ENCODE assay signal across 17 mouse cellular contexts in genomic region chr7:145093417-145094133, GRCm38 (mm10).
DNase-seq lines count a peak whose midpoint lies in the region; ATAC-seq lines count a peak whose summit lies in the region.
"Had no signal": no experiment of that assay in that cellular context is flagged by ENCODE, and none has a peak within 500 bp of the region (broad histone marks: within the 10 kb centered on the region; RNA-seq: fewer than 3 reads in every experiment).

No protein-coding gene starts in this region.

- no peaks in the 10 kb centered on the region for H3K4me1 ChIP-seq in hindbrain, embryonic 14.5 days (replicated peaks; ENCODE audit: control insufficient read depth, insufficient read depth, low read length)
- H3K4me1 ChIP-seq in hindbrain, embryonic 11.5 days (replicated peaks; ENCODE audit: control insufficient read depth, insufficient read depth, low read length) = no peaks in the 10 kb centered on the region
- no peaks in the 10 kb centered on the region for H3K4me1 ChIP-seq in midbrain, embryonic 16.5 days (ENCODE audit: control insufficient read depth, insufficient read depth, low read length)
- no peaks in the 10 kb centered on the region; the same call in 1 of the 2 replicates for H3K4me1 ChIP-seq in midbrain, embryonic 15.5 days

- H3K9ac ChIP-seq in hindbrain, embryonic 14.5 days = no peak overlapping the region
- H3K9ac ChIP-seq in hindbrain, embryonic 11.5 days (ENCODE audit: low read depth, low read length) = no peak overlapping the region
- H3K9ac ChIP-seq in midbrain, embryonic 16.5 days (ENCODE audit: low read depth, low read length) = no peak overlapping the region
- H3K9ac ChIP-seq in midbrain, embryonic 15.5 days = no peak overlapping the region
- H3K9ac ChIP-seq: embryonic facial prominence, embryonic 12.5 days; intestine, embryonic 15.5 days; limb, embryonic 13.5 days had no signal

- no peak; the same call in 1 of the 2 replicates for ATAC-seq in hindbrain, embryonic 14.5 days (ENCODE audit: low FRiP score)
- no peak for ATAC-seq in hindbrain, embryonic 11.5 days (ENCODE audit: low FRiP score)
- ATAC-seq in midbrain, embryonic 16.5 days = 0 out of 2 replicates have a peak, but pooled peaks have one; percentile 58
- ATAC-seq in midbrain, embryonic 15.5 days (replicated peaks) = no peak

- no peak overlapping the region for H3K27ac ChIP-seq in hindbrain, embryonic 14.5 days
- H3K27ac ChIP-seq in hindbrain, embryonic 11.5 days (ENCODE audit: low read depth, low read length) = no peak overlapping the region
- H3K27ac ChIP-seq in midbrain, embryonic 16.5 days (ENCODE audit: low read length) = no peak overlapping the region
- H3K27ac ChIP-seq in midbrain, embryonic 15.5 days = no peak overlapping the region
- H3K27ac ChIP-seq: embryonic facial prominence, embryonic 12.5 days; intestine, embryonic 15.5 days; kidney, postnatal 0 days; limb, embryonic 13.5 days had no signal

- H3K36me3 ChIP-seq in hindbrain, embryonic 14.5 days (replicated peaks; ENCODE audit: control insufficient read depth, insufficient read depth) = no peaks in the 10 kb centered on the region
- H3K36me3 ChIP-seq in hindbrain, embryonic 11.5 days (ENCODE audit: control insufficient read depth, insufficient read depth, low read length) = no peaks in the 10 kb centered on the region
- H3K36me3 ChIP-seq in midbrain, embryonic 16.5 days (ENCODE audit: control insufficient read depth, insufficient read depth, low read length) = no peaks in the 10 kb centered on the region
- H3K36me3 ChIP-seq in midbrain, embryonic 15.5 days (replicated peaks) = no peaks in the 10 kb centered on the region
- H3K36me3 ChIP-seq: embryonic facial prominence, embryonic 12.5 days; intestine, embryonic 15.5 days; limb, embryonic 13.5 days had no signal

- H3K4me3 ChIP-seq in hindbrain, embryonic 14.5 days (replicated peaks; ENCODE audit: low read length) = no peak overlapping the region
- no peak overlapping the region for H3K4me3 ChIP-seq in hindbrain, embryonic 11.5 days (ENCODE audit: low read depth, low read length)
- no peak overlapping the region for H3K4me3 ChIP-seq in midbrain, embryonic 16.5 days (ENCODE audit: low read depth, low read length)
- no peak overlapping the region for H3K4me3 ChIP-seq in midbrain, embryonic 15.5 days
- H3K4me3 ChIP-seq: embryonic facial prominence, embryonic 12.5 days; intestine, embryonic 15.5 days; limb, embryonic 13.5 days; myocyte had no signal

- 81% methylated on average over 3 of the region's 3 CpGs for WGBS in hindbrain, embryonic 14.5 days
- WGBS in hindbrain, embryonic 11.5 days = 78% methylated on average over 3 of the region's 3 CpGs
- WGBS in midbrain, embryonic 16.5 days = 73% methylated on average over 3 of the region's 3 CpGs
- 65% methylated on average over 3 of the region's 3 CpGs for WGBS in midbrain, embryonic 15.5 days

- DNase-seq in cerebellum, postnatal 14 days = peak; percentile 66 to 67
- DNase-seq in cerebellum, adult 11-12 months = no peak
- peak; percentile 34 for DNase-seq in hindbrain, embryonic 14.5 days (ENCODE audit: low spot score)
- no peak for DNase-seq in hindbrain, embryonic 11.5 days (ENCODE audit: low spot score)
- DNase-seq in brain, embryonic 18.5 days (ENCODE audit: low read depth, low spot score) = peak; percentile 45
- DNase-seq in ovary, postnatal 14 days (ENCODE audit: low spot score) = no peak
- DNase-seq: adrenal gland, adult 8-10 months; cerebellum, postnatal 36 days; lung, adult 2 months; spleen, adult 18-20 months had no signal

- no peaks in the 10 kb centered on the region for H3K9me3 ChIP-seq in hindbrain, embryonic 14.5 days (ENCODE audit: control insufficient read depth, low read length)
- H3K9me3 ChIP-seq in hindbrain, embryonic 11.5 days (ENCODE audit: control insufficient read depth, low read length) = no peaks in the 10 kb centered on the region
- H3K9me3 ChIP-seq in midbrain, embryonic 16.5 days (replicated peaks; ENCODE audit: control insufficient read depth, low read length, poor library complexity, severe bottlenecking) = no peaks in the 10 kb centered on the region
- no peaks in the 10 kb centered on the region for H3K9me3 ChIP-seq in midbrain, embryonic 15.5 days
- H3K9me3 ChIP-seq: embryonic facial prominence, embryonic 12.5 days; intestine, embryonic 15.5 days; limb, embryonic 13.5 days had no signal

- no peaks in the 10 kb centered on the region for H3K27me3 ChIP-seq in hindbrain, embryonic 14.5 days (ENCODE audit: control insufficient read depth, insufficient read depth, low read length)
- H3K27me3 ChIP-seq in hindbrain, embryonic 11.5 days (ENCODE audit: control insufficient read depth, insufficient read depth, low read length) = no peaks in the 10 kb centered on the region
- H3K27me3 ChIP-seq in midbrain, embryonic 16.5 days (ENCODE audit: control insufficient read depth, insufficient read depth, low read depth, low read length) = no peaks in the 10 kb centered on the region
- no peaks in the 10 kb centered on the region for H3K27me3 ChIP-seq in midbrain, embryonic 15.5 days (replicated peaks)
- H3K27me3 ChIP-seq: intestine, embryonic 15.5 days; limb, embryonic 13.5 days had no signal

- no peak overlapping the region for H3K4me2 ChIP-seq in hindbrain, embryonic 14.5 days (replicated peaks)
- no peak overlapping the region for H3K4me2 ChIP-seq in hindbrain, embryonic 11.5 days (replicated peaks; ENCODE audit: low read depth, low read length)
- H3K4me2 ChIP-seq in midbrain, embryonic 16.5 days (ENCODE audit: low read length) = no peak overlapping the region
- no peak overlapping the region for H3K4me2 ChIP-seq in midbrain, embryonic 15.5 days
- H3K4me2 ChIP-seq: embryonic facial prominence, embryonic 12.5 days; intestine, embryonic 15.5 days; limb, embryonic 13.5 days had no signal

Comparison
In these comparisons a context has a peak if more than half of its experiments do, and no peak if none do; other contexts are left out.
1. DNase-seq: peak in cerebellum, postnatal 14 days (2 of 2), hindbrain, embryonic 14.5 days (single experiment) and brain, embryonic 18.5 days (single experiment); none in cerebellum, adult 11-12 months (single experiment), hindbrain, embryonic 11.5 days (single experiment) and ovary, postnatal 14 days (single experiment).